Mouse (Mus musculus) midbrain, embryonic 15.5 days (tissue): ENCODE data around the gene Ralgds. TPM values are rescaled to one million over a fixed set of nuclear protein-coding genes. Genes with fewer than 3 reads are reported as not detected.

Experiments used
- ATAC-seq: fragments of 200-750 bp; cut with Nextera tagmentation; replicated peaks from 2 replicates; pipeline ENCODE4 v1.8.0; 2017; ENCODE audit warnings: moderate TSS enrichment
- H3K27ac ChIP-seq: fragments of 300-500 bp; sonication (generic); 2 replicates; pipeline ENCODE4 v1.5.1; 2015; ENCODE audit warnings: mild to moderate bottlenecking, inconsistent platforms
- H3K27me3 ChIP-seq: fragments of 300-500 bp; sonication (generic); replicated peaks from 2 replicates; pipeline ENCODE4 v1.6.1; 2015; ENCODE audit warnings: inconsistent platforms
- H3K36me3 ChIP-seq: fragments of 300-500 bp; sonication (generic); replicated peaks from 2 replicates; pipeline ENCODE4 v1.6.1; 2015; ENCODE audit warnings: inconsistent platforms
- H3K4me1 ChIP-seq: fragments of 300-500 bp; sonication (generic); 2 replicates; pipeline ENCODE4 v1.6.1; 2015; ENCODE audit warnings: inconsistent platforms
- H3K4me2 ChIP-seq: fragments of 300-500 bp; sonication (generic); 2 replicates; pipeline ENCODE4 v1.6.1; 2015; ENCODE audit warnings: inconsistent platforms, mild to moderate bottlenecking, moderate library complexity
- H3K4me3 ChIP-seq: fragments of 300-500 bp; sonication (generic); 2 replicates; pipeline ENCODE4 v1.5.1; 2015; ENCODE audit warnings: mild to moderate bottlenecking, inconsistent platforms
- H3K9ac ChIP-seq: fragments of 300-500 bp; sonication (generic); 2 replicates; pipeline ENCODE4 v1.6.1; 2015; ENCODE audit warnings: mild to moderate bottlenecking, inconsistent platforms
- H3K9me3 ChIP-seq: fragments of 300-500 bp; sonication (generic); 2 replicates; pipeline ENCODE4 v1.6.1; 2016; ENCODE audit warnings: inconsistent platforms
- WGBS: fragments of 180-500 bp; shearing (Covaris S2); methylation state at CpG from one replicate; pipeline ENCODE4 v1.1.7; 2015; ENCODE audit warnings: mixed read lengths; 5-methylcytosine and 5-hydroxymethylcytosine counted together
- polyA plus RNA-seq: library from polyadenylated mRNA; unstranded; fragments of >200 nt; fragmentation: Nextera tagmentation; extraction: Ambion mirVana; gene quantifications from 2 replicates; pipeline ENCODE4 v1.2.1, GENCODE M21; 2015

Gene Ralgds
- polyA plus RNA-seq, 1 experiment from 2014 or later: 92.0 TPM

DNA sequence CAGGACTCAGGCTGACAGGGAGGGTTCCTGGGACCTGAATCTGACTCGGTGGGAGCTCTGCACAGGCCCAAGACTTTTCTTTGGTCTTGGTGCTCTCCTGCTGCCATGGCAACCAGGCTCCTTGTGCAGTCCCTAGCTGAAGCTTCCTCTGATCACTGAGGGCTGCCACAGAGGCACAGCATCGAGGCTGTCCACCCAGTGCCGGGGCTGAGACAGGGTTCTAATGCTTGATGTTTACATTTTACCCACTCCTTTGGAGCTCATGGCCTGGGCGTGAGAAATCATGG lies 24.7 kb downstream of the Ralgds start:
- H3K9ac ChIP-seq: no peak overlapping the region
- peak overlapping the region; percentile 61 for H3K27ac ChIP-seq
- H3K9me3 ChIP-seq: no peaks in the 10 kb centered on the region
- no peaks in the 10 kb centered on the region for H3K27me3 ChIP-seq
- no peak for ATAC-seq
- no peak overlapping the region for H3K4me2 ChIP-seq
- H3K36me3 ChIP-seq: peaks cover 6% of the 10 kb centered on the region
- 18% methylated on average over 4 of the region's 4 CpGs for WGBS
- peaks cover 80% of the 10 kb centered on the region for H3K4me1 ChIP-seq
- H3K4me3 ChIP-seq: no peak overlapping the region

DNA sequence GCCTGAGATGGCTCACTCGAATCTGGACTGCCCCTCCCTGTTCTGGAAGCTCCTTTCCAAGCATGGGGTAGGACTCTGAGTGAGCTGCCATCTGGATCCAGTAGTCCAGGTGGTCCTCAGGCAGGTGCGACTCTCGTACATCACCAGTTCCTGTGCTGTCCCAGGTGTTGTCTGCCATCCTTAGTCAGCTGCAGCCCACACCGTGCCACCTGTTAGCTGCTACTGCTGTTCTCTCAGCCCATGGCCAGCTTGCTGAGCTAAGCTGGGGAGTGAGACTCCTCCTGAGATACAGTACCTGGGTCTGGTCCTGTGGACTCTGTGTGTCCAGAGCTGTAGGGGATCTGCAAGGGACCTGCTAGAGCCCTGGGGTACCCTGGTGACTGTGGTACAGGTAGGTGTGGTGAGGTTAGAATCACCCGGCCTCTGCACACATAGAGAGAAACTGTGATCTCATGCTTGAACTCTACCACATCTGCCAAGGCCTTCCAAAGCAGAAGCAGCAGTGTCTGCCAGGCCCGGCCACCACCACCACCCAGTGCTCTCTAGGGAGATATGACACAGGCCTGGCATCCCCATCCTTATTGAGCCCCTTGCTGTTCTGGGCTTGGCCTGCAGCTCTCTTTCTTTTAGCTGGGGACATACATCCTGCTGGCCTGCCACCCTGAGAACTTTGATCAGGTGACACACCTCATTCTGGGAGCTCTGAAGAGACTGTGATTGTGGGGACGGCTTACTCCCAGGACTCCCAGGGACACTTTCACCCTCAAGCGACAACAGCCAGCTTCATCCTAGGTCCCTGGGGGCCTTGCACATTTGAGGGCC lies 25.3 kb downstream of the Ralgds start:
- ATAC-seq: no peak

DNA sequence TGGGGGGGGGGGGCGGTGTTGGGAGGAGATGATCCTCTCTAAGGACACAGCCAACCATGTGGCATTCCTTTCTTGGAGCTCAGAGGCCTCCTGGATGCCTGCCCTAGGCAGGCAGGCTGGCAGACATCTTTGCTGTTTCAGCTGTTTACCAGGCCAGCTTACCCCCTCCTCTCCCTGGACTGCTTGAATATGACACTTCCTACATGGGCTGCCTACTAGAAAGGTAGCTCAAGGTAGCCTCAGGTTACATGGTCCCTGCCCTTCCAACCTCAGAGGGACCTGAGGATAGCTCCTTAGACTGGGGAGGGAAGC lies 25.8 kb downstream of the Ralgds start:
- ATAC-seq: no peak
- Histone ChIP-seq H3K4me1 (peaks cover 68% of the 10 kb centered on the region), H3K4me2 (no peak overlapping the region), H3K27ac (peak overlapping the region; percentile 61), H3K9ac (0 out of 2 replicates have a peak overlapping the region, but pooled peaks have one; percentile 10), H3K36me3 (peaks cover 16% of the 10 kb centered on the region), H3K27me3 (no peaks in the 10 kb centered on the region), H3K9me3 (no peaks in the 10 kb centered on the region), H3K4me3 (no peak overlapping the region)
- 21% methylated on average over 1 of the region's 1 CpGs for WGBS

More for the DNA sequence above, 25.3 kb downstream of the Ralgds start:
- WGBS: 65% methylated on average over 8 of the region's 8 CpGs
- Histone ChIP-seq H3K9me3 (no peaks in the 10 kb centered on the region), H3K4me3 (no peak overlapping the region), H3K9ac (no peak overlapping the region), H3K36me3 (peaks cover 10% of the 10 kb centered on the region), H3K27ac (peak overlapping the region; percentile 61), H3K4me2 (no peak overlapping the region), H3K4me1 (peaks cover 73% of the 10 kb centered on the region), H3K27me3 (no peaks in the 10 kb centered on the region)

DNA sequence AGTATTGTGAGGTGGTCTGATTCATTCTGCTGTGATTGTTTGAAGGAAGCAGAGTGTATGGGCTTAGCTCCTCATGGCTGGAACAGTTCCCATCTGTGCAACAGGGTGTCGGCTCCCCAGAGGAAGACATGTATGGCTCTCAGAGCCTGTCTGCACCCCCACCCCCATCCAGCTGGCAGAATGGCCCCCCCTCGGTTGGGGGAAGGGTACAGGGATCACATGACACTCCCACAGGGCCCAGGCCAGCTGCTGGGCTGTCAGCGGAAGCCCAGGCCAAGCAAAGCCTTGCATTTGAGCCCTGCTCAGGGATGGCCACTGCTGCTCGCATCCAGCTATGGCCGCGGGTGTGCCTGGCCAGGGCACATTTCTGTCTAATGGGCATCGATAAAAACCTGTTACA lies 26.3 kb downstream of the Ralgds start:
- Histone ChIP-seq H3K4me1 (peaks cover 63% of the 10 kb centered on the region), H3K4me2 (no peak overlapping the region), H3K27me3 (no peaks in the 10 kb centered on the region), H3K9me3 (no peaks in the 10 kb centered on the region), H3K36me3 (peaks cover 20% of the 10 kb centered on the region), H3K4me3 (no peak overlapping the region), H3K9ac (0 out of 2 replicates have a peak overlapping the region, but pooled peaks have one; percentile 10), H3K27ac (peak overlapping the region; percentile 61)
- ATAC-seq: peak; percentile 34; the same call in 1 of the 2 replicates
- 31% methylated on average over 7 of the region's 7 CpGs for WGBS

DNA sequence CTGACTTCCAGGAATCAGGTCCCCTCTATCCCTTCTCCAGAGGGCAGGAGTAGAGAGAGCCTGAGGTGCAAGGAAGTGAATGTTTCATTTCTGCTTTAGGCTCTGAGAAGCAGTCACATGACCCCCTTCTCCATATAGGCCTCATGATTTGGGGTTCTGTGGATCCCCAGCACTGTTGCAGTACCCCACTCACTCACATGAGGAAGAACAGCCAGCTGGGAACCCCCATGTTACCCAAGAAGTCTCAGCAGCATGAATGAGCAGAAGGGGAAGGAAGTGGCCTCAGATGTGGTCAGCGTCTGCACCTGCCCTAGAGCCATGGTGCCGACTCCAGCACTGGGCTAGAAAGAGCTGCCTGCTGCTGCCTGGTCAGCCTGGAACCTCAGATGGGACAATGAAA lies 27.0 kb downstream of the Ralgds start:
- Histone ChIP-seq H3K9me3 (no peaks in the 10 kb centered on the region), H3K4me3 (no peak overlapping the region), H3K27me3 (no peaks in the 10 kb centered on the region), H3K9ac (no peak overlapping the region), H3K4me1 (peaks cover 56% of the 10 kb centered on the region), H3K27ac (peak overlapping the region; percentile 61), H3K4me2 (no peak overlapping the region), H3K36me3 (peaks cover 28% of the 10 kb centered on the region)
- ATAC-seq: no peak
- WGBS: 70% methylated on average over 2 of the region's 2 CpGs

GRCm38 (mm10) chr2:28540587-28541227 lies 27.8 kb downstream of the Ralgds start:
- ATAC-seq: no peak
- no peaks in the 10 kb centered on the region for H3K9me3 ChIP-seq
- H3K36me3 ChIP-seq: peaks cover 35% of the 10 kb centered on the region
- no peak overlapping the region for H3K9ac ChIP-seq
- 76% methylated on average over 8 of the region's 8 CpGs for WGBS
- no peaks in the 10 kb centered on the region for H3K27me3 ChIP-seq
- H3K4me1 ChIP-seq: peaks cover 48% of the 10 kb centered on the region
- H3K27ac ChIP-seq: no peak overlapping the region
- H3K4me3 ChIP-seq: no peak overlapping the region
- no peak overlapping the region for H3K4me2 ChIP-seq

DNA sequence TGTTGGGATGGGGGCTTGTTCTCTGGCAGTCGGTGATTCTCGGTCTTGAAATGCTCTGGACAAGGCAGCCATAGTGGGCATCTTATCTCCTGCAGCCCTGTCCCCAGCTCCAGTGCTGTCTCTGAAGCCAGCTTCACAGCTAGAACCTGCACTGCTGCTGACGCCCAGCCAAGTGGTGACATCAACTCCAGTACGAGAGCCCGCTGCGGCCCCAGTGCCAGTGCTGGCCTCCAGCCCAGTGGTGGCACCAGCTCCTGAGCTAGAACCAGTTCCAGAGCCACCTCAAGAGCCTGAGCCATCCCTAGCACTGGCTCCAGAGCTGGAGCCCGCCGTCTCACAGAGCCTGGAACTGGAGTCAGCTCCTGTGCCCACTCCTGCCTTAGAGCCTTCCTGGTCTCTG lies 31.0 kb downstream of the Ralgds start:
- Histone ChIP-seq H3K9me3 (no peaks in the 10 kb centered on the region), H3K27ac (no peak overlapping the region), H3K27me3 (no peaks in the 10 kb centered on the region), H3K4me3 (no peak overlapping the region), H3K4me1 (peaks cover 19% of the 10 kb centered on the region), H3K36me3 (peaks cover 60% of the 10 kb centered on the region), H3K9ac (no peak overlapping the region), H3K4me2 (no peak overlapping the region)
- 91% methylated on average over 8 of the region's 8 CpGs for whole genome bisulfite sequencing
- ATAC-seq: no peak

DNA sequence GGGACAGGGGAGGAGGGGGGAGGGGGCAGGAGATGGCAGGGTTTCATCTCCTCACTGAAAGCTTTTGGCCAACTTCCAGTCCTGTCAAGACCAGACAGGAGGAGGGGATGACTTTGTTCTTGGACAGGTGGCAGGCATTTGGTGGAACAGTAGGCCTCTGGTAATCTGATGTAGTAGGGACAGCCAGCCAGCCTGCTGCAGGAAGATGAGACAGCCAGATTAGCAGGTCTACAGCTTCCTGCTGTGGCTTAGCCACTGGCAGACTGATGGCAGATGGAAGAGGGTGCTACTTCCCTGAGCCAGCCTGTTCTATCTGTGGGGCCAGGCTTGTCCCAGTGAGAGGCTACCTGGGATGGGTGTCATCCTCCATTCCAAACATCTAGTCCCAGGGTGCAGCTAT lies 33.1 kb downstream of the Ralgds start:
- ATAC-seq: no peak
- no peaks in the 10 kb centered on the region for H3K4me1 ChIP-seq
- peaks cover 81% of the 10 kb centered on the region for H3K36me3 ChIP-seq
- H3K9me3 ChIP-seq: no peaks in the 10 kb centered on the region
- H3K4me2 ChIP-seq: no peak overlapping the region
- no peak overlapping the region for H3K4me3 ChIP-seq
- no peak overlapping the region for H3K27ac ChIP-seq
- H3K27me3 ChIP-seq: no peaks in the 10 kb centered on the region
- H3K9ac ChIP-seq: no peak overlapping the region

DNA sequence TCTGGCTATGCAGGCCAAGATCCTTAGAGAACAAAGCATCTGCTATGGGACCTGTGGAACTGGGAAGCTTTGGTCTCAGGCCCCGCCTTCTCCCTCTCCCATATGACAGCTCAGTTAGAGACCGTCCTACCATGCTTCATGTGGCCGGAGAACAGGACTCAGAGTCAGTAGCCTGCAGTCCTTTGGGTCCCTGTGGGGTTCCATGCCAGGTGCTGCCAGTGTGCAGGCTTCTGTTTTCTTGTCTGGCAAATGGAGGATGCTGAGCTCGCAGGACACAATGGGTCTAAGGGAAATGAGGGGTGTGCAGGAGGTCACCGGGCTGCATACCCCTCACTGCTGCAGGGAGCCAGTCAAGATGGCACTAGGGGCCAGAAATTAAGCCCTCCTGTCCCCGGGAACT lies 33.6 kb downstream of the Ralgds start:
- H3K4me2 ChIP-seq: no peak overlapping the region
- WGBS: 71% methylated on average over 6 of the region's 6 CpGs
- H3K36me3 ChIP-seq: peaks cover 86% of the 10 kb centered on the region
- no peak overlapping the region for H3K27ac ChIP-seq
- H3K9me3 ChIP-seq: no peaks in the 10 kb centered on the region
- no peak overlapping the region for H3K4me3 ChIP-seq
- no peaks in the 10 kb centered on the region for H3K4me1 ChIP-seq
- ATAC-seq: no peak
- no peak overlapping the region for H3K9ac ChIP-seq
- no peaks in the 10 kb centered on the region for H3K27me3 ChIP-seq

DNA sequence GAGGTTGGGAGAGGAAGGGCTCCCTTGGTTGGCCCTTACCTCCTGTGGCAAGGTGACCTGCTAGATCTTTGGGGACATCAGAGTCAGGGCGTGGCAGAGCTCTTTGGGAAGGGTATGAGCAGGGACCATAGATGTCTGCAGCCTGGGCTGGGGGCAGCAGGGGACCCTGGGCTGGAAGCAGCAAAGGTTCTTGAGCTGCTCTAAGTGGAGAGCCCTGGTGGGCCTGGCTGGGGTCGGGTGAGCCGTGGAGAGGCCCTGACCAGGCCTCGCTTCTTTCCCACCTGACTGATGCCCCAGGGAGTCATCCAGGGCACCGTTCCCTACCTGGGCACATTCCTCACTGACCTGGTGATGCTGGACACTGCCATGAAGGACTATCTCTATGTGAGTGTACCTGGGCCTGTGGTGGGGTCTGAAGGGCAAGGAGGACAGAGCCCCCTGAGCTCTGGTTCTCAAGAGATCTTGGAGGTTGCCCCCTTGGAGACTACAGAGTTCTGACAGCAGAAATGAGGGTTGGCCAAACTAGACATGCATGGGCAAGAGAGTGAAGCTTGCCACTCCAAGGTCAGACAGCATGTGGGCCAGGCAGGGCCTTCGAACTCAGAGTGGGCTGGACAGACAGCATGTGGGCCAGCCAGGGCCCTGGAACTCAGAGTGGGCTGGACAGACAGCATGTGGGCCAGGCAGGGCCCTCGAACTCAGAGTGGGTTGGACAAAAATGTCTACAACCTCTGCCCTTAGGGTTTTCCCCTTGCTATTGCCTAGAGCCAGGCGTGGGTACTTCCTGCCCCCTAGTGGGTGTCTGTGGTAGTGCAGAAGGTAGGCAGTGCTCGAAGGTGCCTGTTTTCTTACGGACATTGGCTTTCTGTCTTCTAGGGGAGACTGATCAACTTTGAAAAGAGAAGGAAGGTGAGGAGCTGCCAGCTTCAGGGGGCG lies 34.6 kb downstream of the Ralgds start:
- no peak overlapping the region for H3K27ac ChIP-seq

GRCm38 (mm10) chr2:28549157-28549556 lies 36.2 kb downstream of the Ralgds start:
- H3K9me3 ChIP-seq: no peaks in the 10 kb centered on the region
- WGBS: 91% methylated on average over 13 of the region's 13 CpGs
- H3K9ac ChIP-seq: no peak overlapping the region
- ATAC-seq: no peak
- no peaks in the 10 kb centered on the region for H3K4me1 ChIP-seq
- H3K4me2 ChIP-seq: no peak overlapping the region
- H3K4me3 ChIP-seq: no peak overlapping the region
- no peaks in the 10 kb centered on the region for H3K27me3 ChIP-seq
- peaks cover 85% of the 10 kb centered on the region for H3K36me3 ChIP-seq
- H3K27ac ChIP-seq: no peak overlapping the region

More for the DNA sequence above, 34.6 kb downstream of the Ralgds start:
- ATAC-seq: peak; percentile 28; the same call in 1 of the 2 replicates
- H3K36me3 ChIP-seq: peaks cover 90% of the 10 kb centered on the region
- no peaks in the 10 kb centered on the region for H3K9me3 ChIP-seq
- no peaks in the 10 kb centered on the region for H3K4me1 ChIP-seq
- H3K27me3 ChIP-seq: no peaks in the 10 kb centered on the region
- no peak overlapping the region for H3K4me2 ChIP-seq
- 52% methylated on average over 11 of the region's 11 CpGs for whole genome bisulfite sequencing
- H3K9ac ChIP-seq: no peak overlapping the region
- no peak overlapping the region for H3K4me3 ChIP-seq

GRCm38 (mm10) chr2:28552301-28552700 lies 39.4 kb downstream of the Ralgds start:
- Histone ChIP-seq H3K9me3 (no peaks in the 10 kb centered on the region), H3K27ac (no peak overlapping the region), H3K4me2 (no peak overlapping the region), H3K27me3 (no peaks in the 10 kb centered on the region), H3K9ac (no peak overlapping the region), H3K4me1 (no peaks in the 10 kb centered on the region), H3K4me3 (no peak overlapping the region), H3K36me3 (peaks cover 57% of the 10 kb centered on the region)
- WGBS: 92% methylated on average over 5 of the region's 5 CpGs
- ATAC-seq: no peak
